Mouse (Mus musculus) heart, adult 2 months (tissue): Measurements from ENCODE around the gene Mbnl2. TPM values are rescaled to one million over a fixed set of nuclear protein-coding genes. Genes with fewer than 3 reads are reported as not detected.

ENCODE experiments used
- DNase-seq, 2 experiments: peaks; one replicate each; pipeline ENCODE4 v3.0.0; 2021
- H3K27ac ChIP-seq: fragments of 200-600 bp; 2 replicates; pipeline ENCODE4 v1.8.1; 2022
- H3K27me3 ChIP-seq: fragments of 200-500 bp; 2 replicates; pipeline ENCODE4 v1.6.1; 2012; ENCODE audit warnings: mild to moderate bottlenecking, low read length, inconsistent platforms, mixed read lengths; ENCODE audit not compliant: control insufficient read depth, insufficient read depth
- H3K36me3 ChIP-seq: fragments of 200-500 bp; 2 replicates; pipeline ENCODE4 v1.6.1; 2012; ENCODE audit warnings: low read length, inconsistent platforms; ENCODE audit not compliant: control insufficient read depth, insufficient read depth
- H3K4me1 ChIP-seq: fragments of 200-500 bp; 2 replicates; pipeline ENCODE4 v1.6.1; 2011; ENCODE audit warnings: low read length; ENCODE audit not compliant: control insufficient read depth, insufficient read depth
- H3K4me3 ChIP-seq: fragments of 200-600 bp; 2 replicates; pipeline ENCODE4 v1.8.1; 2022
- H3K79me2 ChIP-seq: fragments of 200-500 bp; replicated peaks from 2 replicates; pipeline ENCODE4 v1.6.1; 2012; ENCODE audit warnings: mild to moderate bottlenecking, inconsistent platforms, low read length, moderate library complexity, mixed read lengths; ENCODE audit not compliant: control insufficient read depth, insufficient read depth
- H3K9ac ChIP-seq: fragments of 200-500 bp; 2 replicates; pipeline ENCODE4 v1.6.1; 2012; ENCODE audit warnings: low read depth, mild to moderate bottlenecking, control low read depth, inconsistent platforms, low read length, mixed read lengths
- CTCF ChIP-seq: fragments of 200-600 bp; IDR thresholded peaks from 2 replicates; pipeline ENCODE4 v1.8.1; 2022; ENCODE audit warnings: antibody characterized with exemption, mild to moderate bottlenecking, moderate library complexity
- EP300 ChIP-seq: fragments of 200-500 bp; IDR thresholded peaks from 2 replicates; pipeline ENCODE4 v1.6.1; 2011; ENCODE audit warnings: low read depth, low read length, control low read depth; ENCODE audit not compliant: insufficient read depth
- POLR2A ChIP-seq: fragments of 200-500 bp; IDR thresholded peaks from 2 replicates; pipeline ENCODE4 v1.6.1; 2011; ENCODE audit warnings: mild to moderate bottlenecking, low read depth, low read length, control low read depth; ENCODE audit not compliant: insufficient read depth
- WGBS: fragments of 180-500 bp; shearing (Covaris S2); methylation state at CpG from one replicate; pipeline ENCODE4 v1.1.7; 2018; 5-methylcytosine and 5-hydroxymethylcytosine counted together
- intact Hi-C: fragments of 180-260 bp; cut with DNase I; formaldehyde crosslinking; loops from one replicate; pipeline ENCODE4 v1.15.1; 2025
- polyA plus RNA-seq: library from polyadenylated mRNA; depleted of rRNA; stranded (reverse); fragments of >200 nt; gene quantifications from 2 replicates; pipeline ENCODE4 v1.2.3, GENCODE M21; 2012
- total RNA-seq, 2 experiments: library from RNA; stranded (reverse); gene quantifications; 2 replicates each; pipeline ENCODE4 v1.2.3; 2021

The Mbnl2 gene
- total and polyA plus RNA-seq, 3 experiments: 91.1 to 258 (median 221) TPM

- H3K36me3 ChIP-seq: no peaks in the 10 kb centered on the region; the same call in 1 of the 2 replicates
- no peak overlapping the region for H3K4me3 ChIP-seq
- H3K4me1 ChIP-seq: 0 out of 2 replicates have a peak, but pooled peaks cover 1% of the 10 kb centered on the region
- intact Hi-C loops: no loop called here
- no peaks in the 10 kb centered on the region for H3K27me3 ChIP-seq
- no peak overlapping the region for H3K9ac ChIP-seq
- TF ChIP-seq POLR2A (no peak), CTCF (no peak), EP300 (no peak)
- H3K79me2 ChIP-seq: no peaks in the 10 kb centered on the region
- H3K27ac ChIP-seq: no peak overlapping the region
- 70% methylated on average over 8 of the region's 8 CpGs for WGBS
- DNase-seq: no peak
These were observed 158.5 kb downstream of the Mbnl2 start for GRCm38 (mm10) chr14:120433931-120434398.

- H3K79me2 ChIP-seq: no peaks in the 10 kb centered on the region
- TF ChIP-seq EP300 (no peak), POLR2A (no peak), CTCF (no peak)
- H3K36me3 ChIP-seq: no peaks in the 10 kb centered on the region; the same call in 1 of the 2 replicates
- H3K27ac ChIP-seq: no peak overlapping the region
- 0 out of 2 replicates have a peak, but pooled peaks cover 1% of the 10 kb centered on the region for H3K4me1 ChIP-seq
- no peaks in the 10 kb centered on the region for H3K27me3 ChIP-seq
- DNase-seq: no peak
- 93% methylated on average over 1 of the region's 1 CpGs for WGBS
- H3K4me3 ChIP-seq: no peak overlapping the region
- H3K9ac ChIP-seq: no peak overlapping the region
- intact Hi-C loops: no loop called here
These were observed 159.4 kb downstream of the Mbnl2 start for GRCm38 (mm10) chr14:120434831-120435230.

- TF ChIP-seq EP300 (no peak), CTCF (no peak), POLR2A (no peak)
- H3K27ac ChIP-seq: no peak overlapping the region
- no peaks in the 10 kb centered on the region for H3K36me3 ChIP-seq
- no peaks in the 10 kb centered on the region for H3K4me1 ChIP-seq
- intact Hi-C loops: no loop called here
- no peak overlapping the region for H3K9ac ChIP-seq
- no peaks in the 10 kb centered on the region for H3K79me2 ChIP-seq
- no peaks in the 10 kb centered on the region for H3K27me3 ChIP-seq
- H3K4me3 ChIP-seq: no peak overlapping the region
- no peak for DNase-seq
These were observed 165.2 kb downstream of the Mbnl2 start for GRCm38 (mm10) chr14:120440716-120441115.

- DNase-seq: no peak
- no peaks in the 10 kb centered on the region for H3K4me1 ChIP-seq
- H3K4me3 ChIP-seq: no peak overlapping the region
- no peak overlapping the region for H3K9ac ChIP-seq
- no peaks in the 10 kb centered on the region for H3K36me3 ChIP-seq
- no peak for TF ChIP-seq EP300
- no peak for TF ChIP-seq POLR2A
- TF ChIP-seq CTCF: no peak
- H3K27me3 ChIP-seq: no peaks in the 10 kb centered on the region
- intact Hi-C loops: no loop called here
- H3K27ac ChIP-seq: no peak overlapping the region
- 65% methylated on average over 4 of the region's 4 CpGs for WGBS
- H3K79me2 ChIP-seq: no peaks in the 10 kb centered on the region
These were observed 165.8 kb downstream of the Mbnl2 start for GRCm38 (mm10) chr14:120441256-120441655.

- whole genome bisulfite sequencing: 85% methylated on average over 13 of the region's 13 CpGs
- H3K4me1 ChIP-seq: no peaks in the 10 kb centered on the region
- no peaks in the 10 kb centered on the region for H3K36me3 ChIP-seq
- no peaks in the 10 kb centered on the region for H3K27me3 ChIP-seq
- H3K9ac ChIP-seq: no peak overlapping the region
- intact Hi-C loops: no loop called here
- H3K79me2 ChIP-seq: no peaks in the 10 kb centered on the region
- DNase-seq: no peak
- no peak overlapping the region for H3K4me3 ChIP-seq
- no peak overlapping the region for H3K27ac ChIP-seq
- no peak for TF ChIP-seq POLR2A
- no peak for TF ChIP-seq CTCF
- no peak for TF ChIP-seq EP300
These were observed 166.4 kb downstream of the Mbnl2 start for GRCm38 (mm10) chr14:120441836-120442235.

- 88% methylated on average over 7 of the region's 7 CpGs for WGBS
- no peaks in the 10 kb centered on the region for H3K79me2 ChIP-seq
- H3K4me1 ChIP-seq: no peaks in the 10 kb centered on the region
- intact Hi-C loops: no loop called here
- H3K27me3 ChIP-seq: no peaks in the 10 kb centered on the region
- H3K36me3 ChIP-seq: no peaks in the 10 kb centered on the region
- no peak overlapping the region for H3K27ac ChIP-seq
- H3K4me3 ChIP-seq: no peak overlapping the region
- no peak for DNase-seq
- TF ChIP-seq EP300: no peak
- TF ChIP-seq CTCF: no peak
- no peak for TF ChIP-seq POLR2A
- H3K9ac ChIP-seq: no peak overlapping the region
These were observed 178.8 kb downstream of the Mbnl2 start for GRCm38 (mm10) chr14:120454221-120454620.
